Comparison of ENCODE assay signal across 19 mouse cellular contexts in the genomic region with DNA sequence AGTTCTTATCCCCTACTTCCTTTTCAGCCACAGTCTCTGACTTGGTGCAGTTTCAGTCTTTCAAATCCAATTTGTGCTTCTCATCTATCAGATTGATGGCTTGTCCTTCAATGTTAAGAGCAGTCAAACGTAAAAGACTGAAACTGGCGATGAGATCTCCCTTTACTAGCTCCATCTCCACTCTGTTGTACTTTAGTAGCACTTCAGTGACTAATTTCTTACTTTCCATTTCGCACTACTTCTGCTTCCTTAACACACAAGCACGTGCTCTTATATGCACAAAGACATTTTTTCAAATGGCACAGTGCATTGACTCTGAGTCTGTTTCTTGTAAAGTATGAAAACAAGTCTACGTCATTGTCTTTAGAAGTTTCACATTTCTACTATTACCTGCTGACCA.
"Had no signal": no experiment of that assay in that cellular context is flagged by ENCODE, and none has a peak within 500 bp of the region (broad histone marks: within the 10 kb centered on the region; RNA-seq: fewer than 3 reads in every experiment).

No protein-coding gene starts in this region.

- H3K9me3 ChIP-seq: midbrain, embryonic 10.5 days; midbrain, embryonic 12.5 days; neural tube, embryonic 13.5 days; neural tube, embryonic 15.5 days had no signal

- H3K27me3 ChIP-seq: midbrain, embryonic 12.5 days; neural tube, embryonic 13.5 days; neural tube, embryonic 15.5 days had no signal

- H3K4me1 ChIP-seq: midbrain, embryonic 10.5 days; midbrain, embryonic 12.5 days; neural tube, embryonic 13.5 days; neural tube, embryonic 15.5 days had no signal

- H3K4me2 ChIP-seq: lung, embryonic 14.5 days; midbrain, embryonic 12.5 days; neural tube, embryonic 13.5 days; neural tube, embryonic 15.5 days had no signal

- ATAC-seq: midbrain, embryonic 16.5 days had no signal

- DNase-seq: lung, adult 18-20 months; lung, embryonic 14.5 days; lung, postnatal 10 days; lung, postnatal 4 days; midbrain, embryonic 14.5 days; retina, postnatal 1 day; right cerebral cortex, adult 18-20 months; right cerebral cortex, postnatal 25 days; right cerebral cortex, postnatal 4 days; spleen, adult 18-20 months; thymus, adult 18-20 months; thymus, postnatal 14 days; thymus, postnatal 36 days had no signal

- H3K36me3 ChIP-seq: midbrain, embryonic 10.5 days; midbrain, embryonic 12.5 days; neural tube, embryonic 13.5 days; neural tube, embryonic 15.5 days had no signal

- H3K9ac ChIP-seq: lung, embryonic 14.5 days; midbrain, embryonic 12.5 days; neural tube, embryonic 13.5 days; neural tube, embryonic 15.5 days had no signal

- H3K4me3 ChIP-seq: midbrain, embryonic 10.5 days; midbrain, embryonic 12.5 days; myocyte; neural tube, embryonic 13.5 days; neural tube, embryonic 15.5 days had no signal

- H3K27ac ChIP-seq: midbrain, embryonic 10.5 days; midbrain, embryonic 12.5 days; neural tube, embryonic 13.5 days; neural tube, embryonic 15.5 days had no signal
